Mouse (Mus musculus) kidney, adult 2 months (tissue): ENCODE results near the gene Bcar3. TPM values are rescaled to one million over a fixed set of nuclear protein-coding genes. Genes with fewer than 3 reads are reported as not detected.

ENCODE experiments used
- DNase-seq: peaks from one replicate; pipeline ENCODE4 v3.0.0; 2021
- H3K27ac ChIP-seq: fragments of 200-500 bp; 2 replicates; pipeline ENCODE4 v1.5.1; 2012; ENCODE audit warnings: low read depth, low read length, control low read depth, inconsistent platforms; ENCODE audit not compliant: insufficient read depth
- H3K27me3 ChIP-seq: fragments of 200-500 bp; replicated peaks from 2 replicates; pipeline ENCODE4 v1.6.1; 2012; ENCODE audit warnings: mild to moderate bottlenecking, moderate library complexity, low read length, inconsistent platforms; ENCODE audit not compliant: control insufficient read depth, insufficient read depth
- H3K36me3 ChIP-seq: fragments of 200-500 bp; 2 replicates; pipeline ENCODE4 v1.6.1; 2012; ENCODE audit warnings: mild to moderate bottlenecking, moderate library complexity, low read length, inconsistent platforms; ENCODE audit not compliant: control insufficient read depth, insufficient read depth
- H3K4me1 ChIP-seq: fragments of 200-500 bp; 2 replicates; pipeline ENCODE4 v1.6.1; 2011; ENCODE audit warnings: low read length; ENCODE audit not compliant: control insufficient read depth, insufficient read depth
- H3K4me3 ChIP-seq: fragments of 200-500 bp; 2 replicates; pipeline ENCODE4 v1.5.1; 2011; ENCODE audit warnings: mild to moderate bottlenecking, low read depth, low read length, control low read depth; ENCODE audit not compliant: insufficient read depth
- CTCF ChIP-seq: fragments of 200-500 bp; conservative IDR thresholded peaks from 2 replicates; pipeline ENCODE4 v1.5.1; 2011; ENCODE audit warnings: low read depth, mild to moderate bottlenecking, control low read depth, low read length, moderate library complexity, mixed read lengths; ENCODE audit not compliant: insufficient read depth, insufficient read length
- POLR2A ChIP-seq: fragments of 200-500 bp; IDR thresholded peaks from one replicate; pipeline ENCODE4 v1.6.1; 2011; ENCODE audit warnings: low read depth, low read length, control low read depth
- WGBS: fragments of 180-500 bp; shearing (Covaris S2); methylation state at CpG from one replicate; pipeline ENCODE4 v1.1.7; 2018; 5-methylcytosine and 5-hydroxymethylcytosine counted together
- polyA plus RNA-seq: library from polyadenylated mRNA; depleted of rRNA; stranded (reverse); fragments of >200 nt; gene quantifications from 2 replicates; pipeline ENCODE4 v1.2.3, GENCODE M21; 2012

Gene Bcar3
- polyA plus RNA-seq, 1 experiment = 41.3 TPM

GRCm38 (mm10) chr3:122407757-122408156 lies 113.8 kb downstream of the Bcar3 start:
- 87% methylated on average over 6 of the region's 6 CpGs for WGBS
- H3K4me3 ChIP-seq = no peak overlapping the region
- H3K27me3 ChIP-seq = no peaks in the 10 kb centered on the region
- no peak overlapping the region for H3K27ac ChIP-seq
- no peaks in the 10 kb centered on the region for H3K36me3 ChIP-seq
- no peaks in the 10 kb centered on the region for H3K4me1 ChIP-seq
- DNase-seq = no peak
- TF ChIP-seq CTCF (no peak), POLR2A (no peak)

GRCm38 (mm10) chr3:122408798-122409311 lies 114.9 kb downstream of the Bcar3 start:
- Histone ChIP-seq H3K4me1 (no peaks in the 10 kb centered on the region; the same call in 1 of the 2 replicates), H3K27me3 (no peaks in the 10 kb centered on the region), H3K4me3 (no peak overlapping the region), H3K36me3 (no peaks in the 10 kb centered on the region), H3K27ac (no peak overlapping the region)
- no peak for TF ChIP-seq CTCF
- TF ChIP-seq POLR2A = no peak
- WGBS = 22% methylated on average over 15 of the region's 15 CpGs
- no peak for DNase-seq

DNA sequence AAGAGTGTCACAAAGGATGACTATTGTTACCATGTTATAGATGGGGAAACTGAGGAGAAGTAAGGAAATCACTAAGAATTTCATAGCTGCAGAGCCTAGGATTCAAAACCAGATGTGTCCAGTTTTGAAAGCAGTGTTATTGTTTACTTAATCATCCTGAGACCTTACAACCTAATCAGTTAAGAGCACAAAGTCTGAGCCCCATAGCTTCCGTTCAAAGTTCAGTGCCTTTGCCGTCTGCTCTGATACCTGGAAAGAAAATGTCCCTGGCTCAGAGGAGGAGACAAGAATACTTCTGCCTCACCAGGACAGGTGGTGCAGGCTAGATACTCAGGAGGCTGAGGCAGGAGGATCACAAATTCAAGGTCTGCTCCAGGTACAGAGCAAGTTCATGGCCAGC lies 117.7 kb downstream of the Bcar3 start:
- H3K4me1 ChIP-seq = no peaks in the 10 kb centered on the region; the same call in 1 of the 2 replicates
- no peak overlapping the region for H3K4me3 ChIP-seq
- TF ChIP-seq POLR2A (no peak), CTCF (no peak)
- 47% methylated on average over 2 of the region's 2 CpGs for WGBS
- H3K27ac ChIP-seq = no peak overlapping the region
- peak; percentile 54 for DNase-seq
- no peaks in the 10 kb centered on the region for H3K27me3 ChIP-seq
- H3K36me3 ChIP-seq = no peaks in the 10 kb centered on the region

DNA sequence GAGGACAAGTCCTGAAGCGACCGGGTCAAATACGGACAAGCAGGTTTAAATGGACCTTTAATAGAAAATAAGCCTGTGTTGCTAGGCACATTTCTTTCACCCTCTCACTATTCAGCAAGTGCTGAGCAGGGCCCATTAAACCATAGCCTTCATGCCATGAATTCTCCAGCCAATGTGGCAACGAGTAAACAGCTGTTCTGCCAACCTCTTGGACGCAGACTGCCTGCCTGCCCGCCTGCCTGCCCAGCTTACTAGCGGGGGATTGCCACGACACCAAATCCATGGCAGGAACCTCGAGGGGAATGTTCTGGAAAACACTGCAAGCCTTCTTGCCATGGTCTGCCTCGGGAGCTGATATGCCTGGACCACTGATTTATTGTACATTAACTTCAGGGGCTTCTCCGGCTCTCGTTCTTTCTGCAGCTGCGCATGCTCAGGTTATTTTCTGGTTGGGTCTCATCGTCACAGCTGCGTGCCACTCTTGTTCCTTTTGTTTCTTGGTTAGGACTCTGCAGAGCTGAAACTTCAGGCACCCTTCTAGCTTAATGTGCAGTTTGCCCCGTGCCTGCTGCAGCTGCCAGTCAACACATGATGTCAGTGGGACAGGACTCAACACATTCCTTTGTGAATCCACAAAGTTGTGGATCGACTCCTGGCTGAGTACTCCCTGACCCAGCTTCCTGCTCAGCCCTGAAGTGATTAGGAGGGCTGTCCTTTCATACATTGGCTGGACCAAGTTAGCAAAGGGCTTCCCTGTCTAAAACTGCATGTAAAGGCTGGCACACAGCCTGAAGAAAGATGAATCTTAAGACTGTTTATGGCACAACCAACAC lies 120.0 kb downstream of the Bcar3 start:
- no peak for TF ChIP-seq POLR2A
- no peak for TF ChIP-seq CTCF
- Histone ChIP-seq H3K36me3 (no peaks in the 10 kb centered on the region), H3K4me3 (no peak overlapping the region), H3K27me3 (no peaks in the 10 kb centered on the region), H3K4me1 (no peaks in the 10 kb centered on the region; the same call in 1 of the 2 replicates), H3K27ac (no peak overlapping the region)
- peak; percentile 49 for DNase-seq
- WGBS = 20% methylated on average over 17 of the region's 17 CpGs

DNA sequence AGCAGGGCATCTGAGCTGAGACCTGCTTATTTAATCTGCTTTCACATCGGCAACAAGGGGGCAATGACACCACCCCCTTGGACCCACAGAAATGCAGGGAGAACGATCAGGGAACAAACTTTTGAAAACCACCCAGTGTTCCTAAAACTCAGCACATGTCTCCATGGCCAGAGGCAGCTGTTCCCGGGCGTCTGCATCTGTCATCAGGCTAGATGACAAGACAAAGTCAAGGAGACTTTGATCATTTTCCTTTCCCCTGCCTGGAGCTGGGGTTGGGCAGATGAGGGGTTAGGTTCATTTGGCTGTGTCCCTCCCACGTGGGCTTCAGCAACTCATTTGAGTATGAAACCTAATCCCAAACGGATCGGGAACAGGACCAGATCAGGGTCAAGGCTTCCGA lies 120.9 kb downstream of the Bcar3 start:
- TF ChIP-seq POLR2A (no peak), CTCF (no peak)
- 75% methylated on average over 8 of the region's 8 CpGs for WGBS
- H3K4me1 ChIP-seq = peaks cover 3% of the 10 kb centered on the region; the same call in 1 of the 2 replicates

GRCm38 (mm10) chr3:122417466-122417865 lies 123.5 kb downstream of the Bcar3 start:
- Histone ChIP-seq H3K4me3 (no peak overlapping the region), H3K27ac (peak overlapping the region; percentile 53; the same call in 1 of the 2 replicates), H3K27me3 (no peaks in the 10 kb centered on the region), H3K4me1 (peaks cover 3% of the 10 kb centered on the region; the same call in 1 of the 2 replicates), H3K36me3 (no peaks in the 10 kb centered on the region)
- peak; percentile 41 for DNase-seq
- TF ChIP-seq CTCF = no peak
- no peak for TF ChIP-seq POLR2A
- 41% methylated on average over 11 of the region's 11 CpGs for WGBS

More for the DNA sequence above, 120.9 kb downstream of the Bcar3 start:
- no peaks in the 10 kb centered on the region for H3K36me3 ChIP-seq
- H3K27ac ChIP-seq = no peak overlapping the region
- DNase-seq = no peak
- no peaks in the 10 kb centered on the region for H3K27me3 ChIP-seq
- H3K4me3 ChIP-seq = no peak overlapping the region
